Mouse (Mus musculus) hindlimb bud, embryonic 11.5 days (tissue): ENCODE measurements around the gene Syt12.
A peak's percentile ranks its signal among the peaks of the same experiment; 100 is the strongest.

ENCODE experiments used
- DNase-seq: peaks from one replicate; pipeline ENCODE4 v3.0.0-alpha.2; 2012; ENCODE audit warnings: low read depth, low spot score; ENCODE audit errors: extremely low spot score

Syt12 gene

GRCm38 (mm10) chr19:4477345-4478189 lies at the start of gene Syt12:
Gene Syt12 (minus strand): TSS chr19:4477447.
- DNase-seq, result no peak

- DNase-seq, result no peak
Measured at GRCm38 (mm10) chr19:4521426-4522050, 44.3 kb upstream of the Syt12 start.

DNA sequence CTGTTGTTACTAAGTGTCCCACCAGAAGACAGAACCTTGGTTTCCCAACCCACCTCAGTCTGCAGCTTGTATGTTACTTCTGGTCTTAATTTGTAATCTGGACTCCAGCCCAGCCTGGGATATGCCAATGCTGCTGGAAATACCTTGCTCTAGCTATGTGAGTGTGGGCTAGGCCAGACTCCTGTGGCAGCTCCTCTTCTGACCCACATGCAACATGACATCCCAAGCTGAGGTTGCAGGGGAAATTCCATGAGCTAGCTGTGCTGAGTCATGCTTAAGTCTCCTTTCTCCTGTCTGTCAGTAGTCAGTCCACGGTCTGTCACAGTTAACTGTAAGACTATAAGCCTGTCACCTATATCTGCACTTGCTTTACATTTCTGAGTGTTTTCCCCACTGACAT lies 40.2 kb upstream of the Syt12 start:
- no peak for DNase-seq

DNA sequence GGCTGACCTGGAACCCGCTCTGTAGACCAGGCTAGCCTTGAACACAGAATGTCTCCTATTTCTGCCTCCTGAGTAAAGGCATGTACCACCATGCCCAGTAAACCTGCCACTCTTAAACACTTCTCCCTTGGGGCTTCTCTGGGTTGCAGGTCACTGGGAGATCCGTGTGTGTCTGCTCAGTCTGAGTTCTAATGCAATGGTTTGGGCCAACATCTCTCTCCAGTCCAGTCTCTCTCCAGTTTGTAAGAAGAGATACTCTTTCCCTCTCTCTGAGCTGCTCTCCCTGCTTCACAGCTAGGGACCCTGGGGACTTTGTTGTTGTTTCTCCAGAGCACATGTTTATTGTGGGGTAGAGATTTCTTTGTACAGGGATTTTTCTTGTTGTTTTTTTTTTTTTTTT lies 39.0 kb upstream of the Syt12 start:
- DNase-seq, result no peak

DNA sequence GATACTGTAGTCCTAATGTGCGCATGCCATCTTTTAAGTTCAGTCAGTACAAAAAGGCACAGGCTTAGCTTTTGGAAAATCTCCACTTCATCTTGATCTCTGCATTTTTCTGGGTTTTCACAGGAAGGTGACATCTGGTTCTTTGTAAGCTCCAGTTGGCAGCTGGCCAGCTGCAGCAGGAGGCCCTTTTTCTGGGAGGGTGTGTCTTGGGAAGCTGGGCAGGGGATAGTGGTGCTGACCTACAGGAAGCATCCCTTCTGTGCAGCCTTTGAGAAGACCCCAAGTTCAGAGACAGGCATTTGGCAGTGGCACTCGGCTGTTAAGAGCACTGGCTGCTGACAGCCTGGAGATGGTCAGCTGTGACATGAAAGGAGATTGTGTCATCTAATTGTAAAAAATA lies 38.5 kb upstream of the Syt12 start:
- DNase-seq, result no peak

DNA sequence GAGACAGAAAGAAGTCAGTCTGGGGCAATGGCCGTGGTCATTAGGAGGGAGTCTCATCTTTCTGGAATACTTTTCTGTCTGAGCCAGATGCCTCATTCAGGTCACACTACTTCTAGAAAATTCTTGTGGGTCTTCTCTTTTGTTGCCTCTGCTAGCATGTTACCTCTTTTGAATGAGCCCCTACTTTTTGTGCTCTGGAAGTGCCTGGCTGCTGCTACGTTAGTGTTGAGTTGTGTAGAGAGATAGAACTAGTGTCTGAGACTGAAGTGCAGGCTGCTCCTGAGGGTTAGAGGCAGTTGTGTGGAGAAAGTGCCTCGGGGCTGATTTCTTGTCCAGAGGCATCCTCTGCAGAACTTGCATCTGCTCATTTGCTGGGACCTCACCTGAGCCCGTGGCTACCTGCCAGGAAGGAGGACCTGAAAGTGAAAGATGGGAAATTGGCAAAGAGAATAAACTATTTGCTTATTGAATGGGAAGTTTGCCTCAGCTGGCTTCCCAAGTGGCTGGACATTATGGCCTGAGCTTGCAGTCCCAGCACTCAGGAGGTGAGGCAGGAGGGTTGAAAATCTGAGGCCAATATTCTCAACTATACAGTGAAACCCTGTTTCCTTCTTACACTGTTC lies 36.1 kb upstream of the Syt12 start:
- DNase-seq, result no peak

GRCm38 (mm10) chr19:4511116-4511841 lies 34.0 kb upstream of the Syt12 start:
- no peak for DNase-seq

DNA sequence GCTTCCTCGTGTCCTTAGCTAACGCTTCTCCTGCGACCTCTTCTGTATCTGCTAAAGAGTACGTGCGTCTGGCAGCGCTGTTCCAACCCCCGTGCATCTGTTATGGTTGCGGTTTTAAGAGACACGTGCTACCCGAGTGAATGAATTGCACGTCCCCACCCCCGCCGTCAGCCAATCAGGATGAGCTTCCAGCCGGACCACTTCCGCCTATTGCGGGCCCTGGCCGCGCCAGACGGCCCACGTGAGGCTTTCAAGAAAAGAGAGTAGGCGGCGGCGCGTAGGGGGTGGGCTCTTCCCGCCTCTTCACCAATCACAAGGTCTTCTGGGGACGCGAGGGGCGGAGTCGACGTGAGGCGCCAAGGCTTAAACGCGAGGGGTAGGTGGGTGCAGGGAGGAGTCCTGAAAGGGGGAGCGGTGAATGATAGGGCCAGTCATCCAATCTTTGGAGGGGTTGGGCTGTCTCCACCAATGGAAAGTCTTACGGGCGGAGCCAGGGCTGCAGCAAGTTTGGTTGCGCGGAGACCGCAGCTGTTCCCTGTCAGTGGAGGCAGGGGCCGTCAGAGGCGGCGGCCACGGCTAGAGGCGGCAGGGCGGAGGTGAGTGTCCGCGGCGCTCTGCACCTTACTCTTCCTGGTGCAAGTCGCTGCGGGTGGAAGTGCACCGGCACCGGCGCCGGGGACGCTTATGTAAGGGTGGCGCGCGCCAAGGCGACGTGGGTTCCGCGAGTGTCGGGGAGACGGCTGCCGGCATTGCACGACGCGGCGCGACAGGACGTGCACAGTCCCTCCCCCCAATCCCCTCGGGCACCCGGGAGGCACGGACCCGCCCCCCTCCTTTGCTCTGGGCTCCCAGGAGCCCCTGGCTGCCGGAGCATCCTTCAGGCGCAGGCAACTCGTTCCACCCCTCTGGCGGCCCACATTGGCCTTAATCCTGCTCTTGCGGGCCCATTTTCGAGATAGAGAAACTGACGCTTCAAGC lies 33.0 kb upstream of the Syt12 start, which contains the start of gene Pcx:
TSS of gene Pcx (plus strand) at position 487 of the 978 bp plus-strand sequence.
- peak; percentile 92 for DNase-seq

- no peak for DNase-seq
Measured at GRCm38 (mm10) chr19:4507746-4508145, 30.5 kb upstream of the Syt12 start.

GRCm38 (mm10) chr19:4504830-4505229 lies 27.6 kb upstream of the Syt12 start:
- DNase-seq, result no peak

GRCm38 (mm10) chr19:4502701-4503100 lies 25.5 kb upstream of the Syt12 start:
- no peak for DNase-seq

DNA sequence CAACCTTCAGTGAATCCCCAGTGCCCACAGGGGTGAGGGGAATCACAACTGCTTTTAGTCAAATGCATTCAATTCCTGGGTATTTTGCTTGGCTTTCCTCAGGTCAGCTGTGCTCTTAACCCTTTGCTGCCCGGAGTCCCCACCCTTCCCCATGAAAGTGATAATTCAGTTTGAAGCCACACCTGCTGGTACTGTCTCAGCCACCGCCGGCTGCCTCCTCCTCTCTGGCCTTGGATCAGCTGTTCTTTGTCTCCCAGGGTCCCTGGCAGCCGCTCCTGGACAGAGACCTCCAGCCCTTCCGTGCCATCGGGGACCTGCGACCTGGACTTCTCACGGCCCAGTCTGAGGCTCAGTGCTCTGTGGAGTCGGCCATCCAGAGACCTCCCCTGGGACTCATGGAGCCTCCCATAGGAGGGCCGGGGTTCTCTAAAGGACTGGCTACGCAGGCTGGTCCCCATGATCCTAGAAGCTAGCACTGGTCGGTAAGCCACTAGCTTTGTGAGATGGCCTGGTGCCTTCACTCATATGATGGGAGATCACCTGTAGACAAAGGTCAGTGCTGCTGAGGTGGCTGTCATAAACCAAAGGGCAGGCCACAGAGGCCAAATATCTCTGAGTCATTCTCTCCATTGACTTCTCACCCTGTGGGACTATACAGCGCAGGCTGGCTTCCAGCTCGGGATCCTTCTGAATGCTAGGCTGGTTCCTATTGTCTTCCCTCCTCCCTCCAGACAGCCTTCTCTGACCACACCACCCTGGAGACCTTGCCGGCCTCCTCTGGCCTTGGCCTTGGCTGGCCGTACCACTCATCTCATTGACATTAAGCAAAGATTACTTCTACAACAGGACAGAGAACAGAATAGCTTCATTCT lies 21.1 kb upstream of the Syt12 start, which contains the start of gene 2010003K11Rik:
TSS of gene 2010003K11Rik (minus strand) at position 522 of the 872 bp plus-strand sequence.
- DNase-seq, result no peak

DNA sequence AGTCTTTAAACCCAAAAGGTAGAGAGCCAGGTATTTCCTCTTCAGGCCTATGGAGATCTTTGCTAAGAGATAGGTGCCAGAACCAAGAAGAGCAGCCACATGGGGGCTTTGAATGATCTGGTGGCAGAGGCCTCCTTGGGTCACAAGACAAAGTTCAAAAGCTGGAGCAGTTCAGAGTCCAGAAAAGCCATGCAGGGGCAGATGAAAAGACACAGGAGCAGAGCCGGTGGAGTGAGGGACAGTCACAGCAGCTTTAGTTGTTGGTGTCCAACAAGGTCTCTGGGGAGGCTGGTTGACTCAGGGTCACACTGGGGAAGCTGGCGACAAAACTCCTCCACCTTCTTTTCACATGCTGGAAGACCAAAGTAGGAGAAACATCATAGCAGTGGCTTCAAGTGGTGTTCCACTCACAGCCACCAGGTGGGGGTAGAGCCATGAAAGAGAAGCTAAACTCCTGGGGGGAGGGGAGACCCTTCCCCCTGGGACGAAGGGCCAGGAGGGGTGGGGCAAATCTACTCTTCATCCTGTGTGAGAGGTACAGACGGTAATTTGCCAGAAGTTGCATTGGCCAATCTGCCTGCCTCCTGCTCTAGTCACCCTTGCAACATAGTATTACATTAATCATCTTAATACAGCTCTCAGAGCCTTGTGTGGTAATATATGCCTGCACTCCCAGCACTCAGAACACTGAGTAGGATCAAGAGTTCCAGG lies 20.2 kb upstream of the Syt12 start:
- peak; percentile 50 for DNase-seq

DNA sequence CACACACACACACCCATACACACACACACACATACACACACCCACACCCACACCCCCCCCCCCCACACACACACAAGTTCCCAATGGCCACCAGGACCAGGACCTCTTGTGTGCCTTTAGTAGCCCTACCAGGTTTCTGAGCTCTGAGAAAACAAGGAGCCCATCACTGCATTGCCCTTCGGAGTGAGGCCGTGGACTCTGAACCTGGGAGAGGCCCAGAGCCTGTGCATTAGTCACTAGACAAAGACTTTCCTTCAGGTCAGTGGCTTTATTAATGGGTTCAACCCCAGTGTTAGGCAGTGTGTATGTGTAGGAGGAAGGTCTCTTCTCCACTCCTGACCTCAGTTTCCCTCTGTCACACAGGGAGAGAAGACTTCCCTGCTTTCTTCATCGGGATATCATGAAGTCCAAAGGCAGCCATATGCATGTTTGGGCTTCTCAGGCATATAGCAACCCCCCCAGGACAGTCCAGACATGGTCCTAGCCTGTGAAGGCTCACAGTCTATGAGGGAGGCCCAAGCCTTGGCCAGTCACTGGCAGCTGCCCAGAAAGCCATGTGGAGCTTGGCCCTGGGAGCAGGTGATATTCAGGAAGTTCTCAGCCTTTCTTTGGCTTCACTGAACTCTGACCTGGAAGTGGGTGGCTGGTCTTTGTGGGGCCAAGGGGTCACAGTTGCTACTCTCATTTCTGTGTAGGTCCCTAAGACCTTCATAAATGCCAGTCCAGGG lies 19.5 kb upstream of the Syt12 start:
- DNase-seq, result no peak

DNA sequence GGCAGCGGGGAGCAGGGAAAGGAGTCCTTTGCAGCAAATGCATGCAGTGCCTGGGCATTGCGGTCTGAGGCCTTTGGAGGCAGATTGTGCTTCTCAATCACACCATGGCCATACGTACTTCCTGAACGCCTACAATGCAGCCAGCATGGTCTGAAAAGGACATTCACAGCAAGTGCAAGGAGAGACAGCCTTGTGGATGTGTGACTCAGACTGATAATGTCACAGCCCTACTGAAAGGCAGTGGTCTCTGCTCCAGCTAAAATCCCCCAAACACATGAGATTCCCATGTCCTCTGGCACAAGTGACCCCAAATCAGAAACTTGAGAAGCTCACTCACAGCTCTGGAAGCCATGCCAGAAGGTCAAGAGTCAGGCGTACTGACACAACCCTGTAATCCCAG lies 18.6 kb upstream of the Syt12 start:
- DNase-seq, result no peak

DNA sequence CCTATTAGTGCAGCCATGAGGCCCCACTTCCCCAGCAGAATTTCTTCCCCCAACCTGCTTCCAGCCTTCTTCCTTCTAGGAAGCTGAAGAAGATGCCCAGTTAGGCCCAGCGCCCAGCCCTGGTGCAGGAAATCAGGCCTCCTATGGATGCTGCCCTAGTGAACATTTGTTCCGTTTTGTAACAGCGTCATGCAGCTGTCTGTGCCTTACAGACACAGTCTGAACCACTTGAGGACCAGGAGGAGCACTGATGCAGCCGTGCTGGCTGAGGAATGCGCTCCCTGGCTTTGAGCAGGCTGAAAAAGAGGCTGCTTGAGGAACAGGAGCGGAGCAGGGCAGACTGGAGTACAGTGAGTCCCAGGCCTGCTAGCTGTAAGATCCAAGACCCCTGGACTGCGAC lies 17.5 kb upstream of the Syt12 start:
- DNase-seq, result no peak

- no peak for DNase-seq
Measured at GRCm38 (mm10) chr19:4492526-4493296, 15.5 kb upstream of the Syt12 start.
